Mouse (Mus musculus) granulocyte monocyte progenitor cell, adult 5-6 weeks (primary cell): Measurements from ENCODE around the gene Cyp2d26. TPM values are rescaled to one million over a fixed set of nuclear protein-coding genes. Genes with fewer than 3 reads are reported as not detected.
"Not testable (repeated sequence)": the region's sequence is repeated elsewhere in the genome, so short reads cannot be mapped to it uniquely, and the experiment has no call there.

Source experiments
- ATAC-seq: replicated peaks from 2 replicates; pipeline ENCODE4 v1.8.0; 2016; ENCODE audit warnings: mild to moderate bottlenecking, moderate TSS enrichment, inconsistent platforms; ENCODE audit not compliant: poor library complexity, severe bottlenecking
- total RNA-seq, 2 experiments: library from RNA; stranded (forward) in 1 of 2; stranded (reverse) in 1 of 2; fragments of 200-712, 200-1000 nt in 1 of 2; fragments of >200 nt in 1 of 2; fragmentation: Nextera tagmentation in 1 of 2; gene quantifications; 2 replicates each; pipeline ENCODE4 v1.2.3; 2014 to 2017

The Cyp2d26 gene
- total RNA-seq (2014; fragmentation: Nextera tagmentation) (not detected in 2 replicates), total RNA-seq (2017) (not detected in 2 replicates)

GRCm38 (mm10) chr15:82794277-82794676, at the start of gene Cyp2d26:
Gene Cyp2d26, minus strand, starts transcription at chr15:82794294.
- no peak for ATAC-seq

GRCm38 (mm10) chr15:82839146-82839545, 45.1 kb upstream of the Cyp2d26 start:
- ATAC-seq, result no peak

- no peak for ATAC-seq
Measured at GRCm38 (mm10) chr15:82829917-82830316, 35.8 kb upstream of the Cyp2d26 start.

GRCm38 (mm10) chr15:82825866-82826265, 31.8 kb upstream of the Cyp2d26 start:
- no peak for ATAC-seq

- ATAC-seq, result no peak
Measured at GRCm38 (mm10) chr15:82822347-82822746, 28.3 kb upstream of the Cyp2d26 start.

- ATAC-seq, result no peak
Measured at GRCm38 (mm10) chr15:82821657-82822056, 27.6 kb upstream of the Cyp2d26 start.

GRCm38 (mm10) chr15:82815296-82815695, 21.2 kb upstream of the Cyp2d26 start:
- no peak for ATAC-seq

GRCm38 (mm10) chr15:82814806-82815205, 20.7 kb upstream of the Cyp2d26 start:
- 0 out of 2 replicates have a peak, but pooled peaks have one; percentile 52 for ATAC-seq

GRCm38 (mm10) chr15:82814321-82814720, 20.2 kb upstream of the Cyp2d26 start:
- ATAC-seq, result no peak

- no peak for ATAC-seq
Measured at GRCm38 (mm10) chr15:82810556-82810955, 16.5 kb upstream of the Cyp2d26 start.

- ATAC-seq, result no peak
Measured at GRCm38 (mm10) chr15:82809511-82809910, 15.4 kb upstream of the Cyp2d26 start.

GRCm38 (mm10) chr15:82806969-82807763, 13.1 kb upstream of the Cyp2d26 start:
- ATAC-seq, result peak; percentile 34; the same call in 1 of the 2 replicates

GRCm38 (mm10) chr15:82804708-82805639, 10.9 kb upstream of the Cyp2d26 start:
- peak; percentile 72 for ATAC-seq

GRCm38 (mm10) chr15:82795936-82796440, 1.9 kb upstream of the Cyp2d26 start:
- ATAC-seq, result no peak

GRCm38 (mm10) chr15:82793868-82794267, 226 bp downstream of the Cyp2d26 start:
- no peak for ATAC-seq

GRCm38 (mm10) chr15:82793454-82793853, 640 bp downstream of the Cyp2d26 start:
- ATAC-seq, result no peak

- no peak for ATAC-seq
Measured at GRCm38 (mm10) chr15:82792566-82792965, 1.5 kb downstream of the Cyp2d26 start.

- no peak for ATAC-seq
Measured at GRCm38 (mm10) chr15:82784581-82784980, 9.5 kb downstream of the Cyp2d26 start.

GRCm38 (mm10) chr15:82783800-82784199, 10.3 kb downstream of the Cyp2d26 start:
- no peak for ATAC-seq

GRCm38 (mm10) chr15:82777856-82778255, 16.2 kb downstream of the Cyp2d26 start:
- ATAC-seq, result not testable (repeated sequence)

- no peak for ATAC-seq
Measured at GRCm38 (mm10) chr15:82765943-82766342, 28.2 kb downstream of the Cyp2d26 start.
